Mouse (Mus musculus) frontal cortex, adult 2 months (tissue): Measurements from ENCODE around the gene Gm19935. TPM values are rescaled to one million over a fixed set of nuclear protein-coding genes. Genes with fewer than 3 reads are reported as not detected.
A peak's percentile ranks its signal among the peaks of the same experiment; 100 is the strongest.

Experiments
- DNase-seq, 2 experiments: peaks; one replicate each; pipeline ENCODE4 v3.0.0; 2022; ENCODE audit warnings: low spot score in 1 of 2; ENCODE audit errors: extremely low spot score in 1 of 2
- polyA plus RNA-seq: library from polyadenylated mRNA; depleted of rRNA; stranded (reverse); fragments of >200 nt; gene quantifications from 2 replicates; pipeline ENCODE4 v1.2.3, GENCODE M21; 2012; rRNA removed

Gm19935 gene
- 3.7 and 4.4 TPM in 2 replicates for polyA plus RNA-seq

- DNase-seq: no peak
Measured at GRCm38 (mm10) chr8:90817293-90817692, at the start of gene Gm19935. TSS of gene Gm19935 (minus strand) at chr8:90817393.

- no peak for DNase-seq
Measured at GRCm38 (mm10) chr8:90862038-90862437, 44.8 kb upstream of the Gm19935 start.

DNA sequence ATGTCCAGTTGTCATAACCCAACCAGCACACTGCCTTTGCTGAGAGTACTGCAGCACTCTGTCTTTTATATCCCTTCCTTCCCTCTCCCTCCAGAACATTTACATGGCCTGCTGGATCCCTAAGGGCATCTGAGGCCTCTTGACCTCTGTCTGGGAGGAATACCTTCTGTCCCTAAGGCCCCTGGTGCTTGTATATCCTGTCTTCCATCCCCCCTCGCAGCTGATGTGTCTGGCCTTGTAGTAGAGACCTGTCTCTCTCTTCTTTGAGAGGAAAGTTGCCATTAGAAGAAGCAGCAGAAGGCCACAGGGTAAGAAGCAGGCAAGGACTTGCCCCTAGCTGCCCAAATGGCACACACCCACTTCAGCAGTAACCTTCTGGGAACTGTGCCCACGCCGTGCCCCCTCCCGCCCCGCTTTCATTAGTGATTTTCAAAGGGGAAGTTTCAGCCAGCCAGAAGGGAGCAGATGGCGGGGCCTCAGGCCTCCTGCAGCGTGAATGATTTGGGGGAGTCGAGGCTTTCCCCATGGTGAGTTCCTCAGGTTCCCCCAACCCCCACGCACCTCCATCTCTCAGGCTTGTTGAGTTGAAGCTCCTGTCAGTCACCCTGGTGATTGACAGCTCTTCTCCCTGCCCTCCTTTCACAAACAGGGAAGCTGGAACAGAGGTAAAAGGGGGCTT is 44.2 kb upstream of the Gm19935 start:
- peak in 1 of 2 experiments; percentile 61 for DNase-seq

- no peak for DNase-seq
Measured at GRCm38 (mm10) chr8:90858071-90858470, 40.9 kb upstream of the Gm19935 start.

DNA sequence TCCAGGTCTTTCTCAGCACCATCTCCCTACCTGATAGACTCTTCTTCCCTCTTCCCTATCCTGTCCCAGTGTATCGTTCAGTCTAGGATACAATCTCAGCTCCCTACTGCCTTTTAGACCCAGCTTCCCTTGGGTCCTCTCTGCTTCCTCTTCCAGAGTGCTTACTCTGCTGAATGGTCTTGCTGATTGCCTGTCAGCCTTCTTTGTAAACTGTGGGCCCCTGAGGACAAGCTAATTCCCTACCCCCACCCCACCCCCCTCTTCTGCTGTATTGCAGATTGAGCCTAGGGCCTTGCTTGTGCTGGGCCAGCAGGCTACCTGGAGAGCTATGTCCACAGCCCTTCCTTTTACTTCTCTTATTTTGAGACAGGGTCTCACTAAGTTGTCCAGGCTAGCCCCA is 39.8 kb upstream of the Gm19935 start:
- DNase-seq: no peak

DNA sequence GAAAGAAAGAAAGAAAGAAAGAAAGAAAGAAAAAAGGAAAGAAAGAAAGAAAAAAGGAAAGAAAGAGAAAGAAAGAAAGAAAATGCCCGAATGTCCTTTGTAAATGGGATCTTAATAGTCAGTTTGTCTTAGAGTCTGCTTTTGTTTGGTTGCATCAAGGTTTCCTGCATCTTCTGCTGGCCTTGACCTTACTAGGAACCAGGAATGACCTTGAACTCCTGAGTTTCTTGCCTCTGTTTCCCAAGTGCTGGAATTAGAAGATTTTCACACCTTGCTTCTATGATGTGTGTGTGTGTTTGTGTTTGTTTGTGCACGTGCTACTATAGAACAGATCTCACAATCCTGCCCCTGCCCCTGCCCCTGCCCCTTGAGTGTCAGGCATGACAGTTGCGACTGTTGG is 39.0 kb upstream of the Gm19935 start:
- no peak for DNase-seq

DNA sequence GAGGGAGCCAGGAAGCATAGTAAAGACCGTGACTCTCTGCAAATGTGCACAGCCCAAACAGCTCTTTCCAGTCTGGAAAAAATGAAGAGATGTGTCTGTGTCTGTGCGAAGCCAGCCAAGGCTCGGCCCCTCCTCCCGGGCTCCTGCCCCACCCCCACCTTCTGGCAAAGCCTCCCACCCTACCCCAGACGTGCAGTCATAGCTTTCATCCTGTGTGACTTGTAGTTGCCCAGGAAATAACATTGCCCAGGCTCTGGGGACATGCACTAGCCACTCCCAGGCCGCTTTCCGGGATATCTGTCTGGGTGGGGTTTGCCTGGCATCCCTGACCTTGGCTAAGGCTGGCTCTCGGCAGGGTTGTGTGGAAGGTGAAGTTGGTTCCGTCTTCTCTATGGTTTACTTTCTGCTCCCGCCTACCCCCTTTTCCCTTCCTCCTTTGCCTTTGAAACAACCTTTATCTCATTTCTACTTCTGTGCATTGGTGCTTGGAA is 37.5 kb upstream of the Gm19935 start:
- DNase-seq: no peak

GRCm38 (mm10) chr8:90853971-90854670 is 36.9 kb upstream of the Gm19935 start:
- no peak for DNase-seq

DNA sequence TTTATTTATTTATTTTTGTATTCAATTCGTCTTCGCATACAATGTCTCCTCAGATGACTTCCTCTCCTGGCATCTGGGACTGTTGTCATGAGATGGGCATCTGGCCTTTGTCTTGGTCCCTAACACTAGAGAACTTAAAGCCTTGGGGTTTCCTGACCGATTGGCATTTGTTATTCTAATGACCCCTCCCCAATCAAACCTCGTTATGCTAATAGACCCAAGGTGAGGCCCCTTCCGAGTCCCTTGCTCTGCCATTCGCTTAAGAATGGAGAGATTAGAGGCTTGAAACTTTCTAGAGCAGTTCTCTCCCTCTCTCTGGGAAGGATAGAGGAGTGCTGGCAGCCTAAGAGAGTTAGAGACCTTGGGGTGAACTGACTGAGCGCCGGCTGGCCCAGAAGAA is 34.4 kb upstream of the Gm19935 start:
- DNase-seq: no peak

- DNase-seq: peak; percentile 52 to 77
Measured at GRCm38 (mm10) chr8:90849462-90850050, 32.4 kb upstream of the Gm19935 start.

DNA sequence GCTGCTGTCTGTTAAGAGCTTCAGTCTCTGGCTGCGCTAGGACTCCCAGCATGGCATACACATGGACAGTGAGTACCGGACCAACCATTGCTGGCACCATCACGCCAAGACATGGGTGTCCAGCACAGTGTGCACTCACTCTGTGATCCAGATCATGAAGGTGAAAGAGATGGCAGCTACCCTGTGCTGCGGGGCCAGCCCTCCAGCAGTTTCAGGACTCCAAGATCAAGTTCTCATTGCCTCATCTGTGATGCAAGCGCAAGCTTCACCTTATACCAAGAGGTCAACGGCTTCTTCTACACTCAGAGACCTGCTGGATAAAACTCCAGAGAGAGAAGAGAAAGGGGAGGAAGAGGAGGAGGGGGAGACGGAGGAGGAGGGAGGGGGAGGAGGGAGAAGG is 30.8 kb upstream of the Gm19935 start:
- no peak for DNase-seq

DNA sequence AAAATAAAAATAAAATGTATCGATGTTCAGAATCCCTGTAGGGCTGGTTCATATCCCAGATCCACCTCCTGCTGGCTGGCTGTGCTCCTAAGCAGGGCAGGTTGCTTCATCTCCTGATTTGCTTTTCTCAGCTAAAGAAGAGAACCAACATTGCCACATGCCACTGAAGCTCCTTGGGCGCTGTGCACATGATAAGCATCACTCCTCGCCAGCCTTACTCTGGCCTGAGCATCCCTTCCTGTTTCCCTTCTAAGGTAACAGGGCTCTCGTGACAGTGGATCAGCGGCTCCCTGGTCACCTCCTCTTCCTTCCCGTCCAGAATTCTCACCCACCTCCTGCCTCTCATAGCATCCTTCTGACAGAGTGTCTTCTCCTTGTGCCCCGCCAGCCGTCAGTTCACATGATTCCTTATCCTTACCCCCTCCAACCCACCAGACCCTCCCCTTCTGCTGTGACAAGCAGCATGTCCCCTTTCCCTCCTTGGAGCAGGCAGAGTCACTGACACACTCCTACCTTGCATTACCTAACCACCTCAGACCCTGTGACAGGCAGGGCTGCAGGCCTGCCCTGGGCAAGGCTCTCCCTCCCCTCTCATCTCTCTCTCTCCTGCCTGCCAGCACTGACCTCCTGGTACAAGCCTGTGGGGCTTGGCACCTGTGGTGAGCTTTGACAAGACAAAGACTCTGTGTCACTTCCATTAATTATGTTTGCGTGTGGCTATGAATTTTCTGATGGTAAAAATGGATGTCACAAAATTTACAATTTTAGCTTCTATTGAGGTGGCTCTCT is 27.2 kb upstream of the Gm19935 start:
- DNase-seq: no peak

GRCm38 (mm10) chr8:90843127-90843526 is 25.9 kb upstream of the Gm19935 start:
- no peak for DNase-seq

DNA sequence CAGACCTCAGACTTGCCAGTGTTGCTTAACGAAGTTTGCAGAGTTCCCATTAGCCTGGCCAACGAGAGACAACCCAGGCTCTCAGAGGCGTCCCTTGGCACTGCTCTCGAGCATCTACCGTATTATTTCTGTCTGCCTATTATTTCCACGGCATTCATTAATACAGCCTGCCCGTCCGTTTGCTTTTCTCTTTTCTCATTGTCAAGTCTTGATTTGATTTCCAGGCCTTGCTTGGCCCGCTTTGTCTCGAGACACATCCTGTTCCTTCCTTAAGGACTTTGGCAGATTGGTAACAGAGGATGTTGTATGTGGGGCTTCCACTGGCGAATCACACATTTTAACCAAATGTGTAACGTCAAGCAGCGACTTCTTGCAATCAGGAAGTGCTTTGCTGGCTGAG is 24.1 kb upstream of the Gm19935 start:
- no peak for DNase-seq

- no peak for DNase-seq
Measured at GRCm38 (mm10) chr8:90839725-90840714, 22.8 kb upstream of the Gm19935 start.

DNA sequence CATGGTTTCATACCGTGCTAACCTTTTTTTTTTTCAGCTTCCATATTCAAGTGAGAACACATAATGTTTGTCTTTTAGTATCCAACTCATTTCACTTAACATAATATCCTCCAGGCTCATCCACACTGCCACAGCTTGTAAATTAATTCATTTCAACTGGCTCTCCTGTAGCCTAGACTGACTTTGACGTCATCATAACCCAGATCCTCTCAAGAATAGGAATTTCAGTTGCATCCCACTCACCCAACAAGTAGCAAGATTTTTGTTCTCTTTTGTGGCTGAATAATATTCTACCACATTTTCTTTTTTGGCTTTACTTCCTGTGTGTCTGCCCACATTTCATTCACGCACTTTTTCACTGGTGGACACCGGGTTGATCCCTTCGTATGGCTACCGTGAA is 20.2 kb upstream of the Gm19935 start:
- DNase-seq: peak in 1 of 2 experiments; percentile 50

DNA sequence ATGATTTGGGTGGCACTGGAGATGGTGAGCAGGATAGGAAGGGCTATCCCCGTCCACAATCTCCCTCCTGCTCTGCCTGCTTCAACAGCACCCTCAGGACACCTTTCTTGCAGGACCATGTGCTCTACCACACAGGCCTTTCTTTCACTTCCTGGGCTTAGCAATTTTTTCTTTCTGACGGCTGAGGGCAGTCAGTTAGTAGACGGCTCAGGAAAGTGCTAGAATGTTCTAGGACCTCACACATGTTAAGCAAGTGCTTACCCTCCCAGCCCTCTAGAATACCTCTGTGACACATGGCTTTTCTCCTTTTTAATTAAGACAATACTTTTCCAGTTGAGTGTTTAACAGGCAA is 17.1 kb upstream of the Gm19935 start:
- no peak for DNase-seq

DNA sequence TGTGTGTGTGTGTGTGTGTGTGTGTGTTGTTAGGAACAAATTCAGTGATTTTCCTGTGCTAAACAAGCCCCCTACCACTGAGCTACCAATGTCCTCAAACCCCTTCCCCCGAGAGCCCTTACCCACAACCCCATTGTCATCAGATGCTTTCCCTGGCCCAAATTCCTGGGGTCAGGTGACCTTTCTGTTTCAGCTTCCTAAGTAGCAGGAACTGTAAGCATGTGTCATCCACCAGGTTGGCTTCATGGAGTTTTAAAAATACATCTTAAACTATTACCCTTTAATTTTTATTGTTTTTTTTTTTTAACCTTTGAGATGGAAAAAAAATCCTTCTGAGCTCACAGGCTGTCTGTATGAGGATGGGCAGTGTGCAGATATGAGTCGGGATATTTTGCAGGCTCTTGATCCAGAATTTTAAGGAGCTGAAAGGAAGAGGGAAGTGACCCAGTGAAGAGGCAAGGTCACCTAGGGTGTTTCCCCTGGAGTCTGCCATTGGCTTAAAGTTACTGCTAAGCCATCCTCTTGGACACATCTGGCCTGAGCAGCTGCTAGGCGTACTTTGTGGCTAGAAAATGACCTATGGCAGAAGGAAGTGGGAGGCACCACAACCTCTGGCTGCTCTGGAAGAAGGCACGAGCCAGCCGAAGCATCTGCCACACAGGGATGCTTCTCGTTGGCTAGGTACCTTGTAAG is 16.6 kb upstream of the Gm19935 start:
- DNase-seq: no peak

GRCm38 (mm10) chr8:90832576-90833289 is 15.5 kb upstream of the Gm19935 start:
- no peak for DNase-seq
